Mouse (Mus musculus): ENCODE data around the gene Aldh1l1.
"Not testable (repeated sequence)": the region's sequence is repeated elsewhere in the genome, so short reads cannot be mapped to it uniquely, and the experiment has no call there.

Aldh1l1 gene

DNA sequence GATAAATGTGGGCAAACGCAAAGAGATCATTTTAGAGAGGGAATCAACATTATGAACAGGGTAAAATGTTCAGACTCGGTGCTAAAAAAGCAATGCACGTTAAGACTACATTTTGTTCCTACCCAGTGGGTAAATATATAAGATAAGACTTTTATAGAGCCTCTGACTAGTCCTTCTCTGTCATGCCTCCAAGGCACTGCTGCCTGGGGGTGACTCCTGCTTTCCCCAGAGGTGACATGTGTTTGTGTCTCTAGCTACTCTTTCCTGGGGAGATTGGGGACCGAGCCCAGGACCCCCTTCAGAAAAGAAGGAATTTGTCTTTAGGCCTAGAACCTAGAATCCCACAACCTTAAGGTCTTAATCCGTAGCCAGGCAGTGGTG, 137.2 kb downstream of the Aldh1l1 start:
- no peak for DNase-seq

DNA sequence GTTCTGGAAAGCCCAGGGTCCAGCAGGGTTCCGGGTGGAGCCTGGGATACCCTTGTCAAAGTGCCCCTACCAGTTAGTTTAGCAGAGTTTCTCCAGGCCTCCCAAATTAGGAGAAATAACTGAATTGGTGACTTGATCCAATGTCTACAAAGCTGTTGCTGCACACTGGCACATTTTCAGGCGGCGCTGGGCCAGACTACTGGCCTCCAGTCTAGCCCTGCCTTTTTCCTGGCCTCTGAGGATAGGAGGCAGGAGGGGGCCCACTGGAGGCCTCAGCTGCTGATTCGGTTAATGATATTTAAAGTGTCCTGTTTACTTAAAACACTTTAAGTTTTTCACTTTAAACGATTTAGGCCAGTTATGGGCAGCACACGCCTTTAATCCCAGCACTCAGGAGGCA, 138.0 kb downstream of the Aldh1l1 start:
- DNase-seq = peak; percentile 26 to 27

DNA sequence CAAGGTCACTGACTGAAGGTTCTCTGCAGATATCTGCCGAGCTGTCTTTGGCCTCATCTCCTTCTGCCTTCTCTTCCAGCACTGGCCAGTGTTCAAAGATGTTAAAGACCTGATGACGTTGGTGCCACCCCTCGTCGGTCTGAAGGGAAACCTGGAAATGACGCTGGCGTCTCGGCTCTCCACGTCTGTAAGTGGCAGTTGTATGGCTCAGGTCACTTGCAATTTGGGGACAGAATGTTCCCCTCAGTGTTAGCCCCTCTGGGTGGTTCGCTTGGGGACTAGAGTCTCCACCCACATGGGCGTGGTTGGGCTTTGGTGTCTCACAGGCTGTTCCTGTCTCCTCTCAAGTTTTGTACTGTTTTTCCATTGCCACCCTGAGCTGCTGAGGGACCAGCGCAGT, 138.5 kb downstream of the Aldh1l1 start:
- DNase-seq = no peak

DNA sequence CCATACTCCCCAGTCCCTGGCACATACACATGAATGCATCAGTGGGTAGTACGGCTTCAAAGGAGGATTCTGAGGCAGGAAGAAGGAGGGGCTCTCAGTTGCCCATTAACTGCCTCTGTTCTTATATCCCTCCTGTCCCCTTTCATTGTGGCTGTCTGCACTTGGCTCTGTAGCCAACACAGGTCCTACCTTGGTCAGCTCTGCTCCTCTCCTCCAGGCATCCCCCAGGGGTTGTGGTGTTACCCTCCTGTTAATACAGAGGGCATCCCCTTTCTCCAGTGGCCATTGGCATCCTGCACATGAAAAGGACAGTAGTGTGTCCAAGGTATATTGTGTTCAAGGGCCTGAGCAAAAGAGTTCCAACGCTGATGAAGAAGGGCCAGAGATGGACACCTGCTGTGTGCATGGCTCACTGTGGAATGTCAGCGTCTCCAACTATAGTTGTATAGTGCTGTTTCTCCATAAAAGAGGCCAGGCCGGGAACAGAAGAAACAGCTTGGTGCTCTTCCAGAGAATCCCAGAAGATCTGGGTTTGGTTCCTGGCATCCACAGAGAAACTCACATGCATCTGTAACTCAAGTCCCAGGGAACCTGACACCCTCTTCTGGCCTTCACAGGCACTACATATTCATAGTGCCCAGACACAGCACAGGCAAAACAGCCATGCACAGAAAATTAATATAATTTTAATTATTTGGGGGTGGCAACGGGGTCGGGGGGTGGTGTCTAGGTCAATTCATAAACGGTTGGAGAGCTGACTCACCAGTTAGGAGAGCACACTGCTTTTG, 139.2 kb downstream of the Aldh1l1 start:
- no peak for DNase-seq

DNA sequence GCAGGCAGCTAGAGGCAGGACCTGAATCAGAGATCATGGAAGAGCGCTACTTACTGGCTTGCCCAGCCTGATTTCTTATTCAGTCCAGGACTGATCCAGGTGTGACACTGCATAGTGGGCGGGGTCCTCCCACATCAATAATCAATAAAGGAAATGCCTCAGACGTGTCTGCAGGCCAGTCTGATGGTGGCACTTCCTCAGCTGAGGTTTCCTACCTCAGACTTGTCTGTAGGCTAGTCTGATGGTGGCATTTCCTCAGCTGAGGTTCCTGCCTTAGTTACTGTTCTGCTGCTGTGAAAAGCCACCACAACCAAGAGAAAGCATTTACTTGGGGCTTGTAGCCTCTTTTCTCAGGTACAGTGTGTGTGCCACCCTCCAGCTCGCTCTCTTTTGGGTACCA, 141.3 kb downstream of the Aldh1l1 start:
- DNase-seq = no peak

DNA sequence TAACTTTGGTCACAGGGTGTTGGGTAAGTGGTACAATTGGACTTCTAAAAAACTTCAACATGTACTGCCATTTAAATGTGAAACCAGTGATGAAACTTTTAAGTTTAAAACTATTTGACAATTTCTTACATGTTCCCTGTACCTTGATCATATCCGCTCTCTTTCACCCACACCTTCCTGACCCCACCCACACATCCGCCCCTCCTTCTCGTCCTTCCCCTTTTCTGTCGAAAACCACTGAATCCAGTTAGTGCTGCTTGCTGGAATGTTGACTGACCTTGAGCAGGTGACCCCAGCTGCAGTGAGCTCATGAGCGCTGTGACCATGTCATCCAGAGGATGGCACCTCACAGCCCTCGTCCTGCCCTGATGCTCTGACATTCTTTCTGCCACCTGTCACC, 143.3 kb downstream of the Aldh1l1 start:
- peak in 1 of 2 experiments; percentile 26 for DNase-seq

DNA sequence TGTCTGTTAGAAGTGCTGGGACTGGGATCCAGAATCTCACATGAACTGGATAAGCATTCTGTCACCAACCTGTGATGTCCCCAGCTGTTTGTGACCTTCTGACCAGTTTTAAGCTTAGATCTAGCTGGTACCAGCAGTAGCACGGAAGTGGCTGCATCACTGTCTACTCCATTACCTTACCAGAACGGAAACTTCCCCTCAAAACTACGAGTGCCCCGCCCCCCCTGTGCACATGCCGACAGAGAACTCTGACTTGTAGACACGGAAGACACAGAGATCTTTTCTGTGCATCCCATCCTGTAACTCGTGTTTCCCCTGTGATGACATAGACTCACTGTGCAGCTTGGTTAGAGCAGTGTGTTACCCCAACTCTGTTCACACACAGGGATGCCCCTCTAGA, 144.2 kb downstream of the Aldh1l1 start:
- no peak for DNase-seq

DNA sequence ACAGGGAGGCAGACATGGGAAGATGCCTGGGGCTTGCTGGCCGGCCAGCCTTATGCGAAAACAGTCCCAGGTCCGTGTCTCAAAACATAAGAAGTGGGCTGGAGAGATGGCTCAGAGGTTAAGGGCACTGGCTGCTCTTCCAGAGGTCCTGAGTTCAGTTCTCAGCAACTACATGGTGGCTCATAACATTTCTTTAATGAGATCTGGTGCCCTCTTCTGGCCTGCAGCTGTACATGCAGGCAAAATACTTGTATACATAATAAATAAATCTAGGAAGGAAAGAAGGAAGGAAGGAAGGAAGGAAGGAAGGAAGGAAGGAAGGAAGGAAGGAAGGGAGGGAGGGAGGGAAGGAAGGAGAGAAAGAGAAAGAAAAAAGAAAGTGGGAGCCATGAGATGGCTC, 146.3 kb downstream of the Aldh1l1 start:
- not testable (repeated sequence) for DNase-seq

DNA sequence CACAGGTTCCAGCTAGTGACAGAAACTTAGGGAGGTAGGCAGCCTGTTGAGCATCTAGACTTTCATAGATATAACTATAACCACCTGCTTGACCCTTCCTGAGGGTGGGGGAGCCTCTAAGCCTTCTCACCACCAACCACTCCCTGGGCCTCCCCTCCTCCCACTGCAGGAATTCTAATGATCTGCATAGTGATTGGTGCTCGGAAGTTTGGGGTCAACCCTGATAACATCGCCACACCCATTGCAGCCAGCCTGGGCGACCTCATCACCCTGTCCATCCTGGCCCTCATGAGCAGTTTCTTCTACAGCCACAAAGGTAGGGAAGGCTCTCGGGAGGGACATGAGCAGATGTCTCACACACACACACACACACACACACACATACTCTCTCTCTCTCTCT, 148.9 kb downstream of the Aldh1l1 start:
- no peak for DNase-seq

DNA sequence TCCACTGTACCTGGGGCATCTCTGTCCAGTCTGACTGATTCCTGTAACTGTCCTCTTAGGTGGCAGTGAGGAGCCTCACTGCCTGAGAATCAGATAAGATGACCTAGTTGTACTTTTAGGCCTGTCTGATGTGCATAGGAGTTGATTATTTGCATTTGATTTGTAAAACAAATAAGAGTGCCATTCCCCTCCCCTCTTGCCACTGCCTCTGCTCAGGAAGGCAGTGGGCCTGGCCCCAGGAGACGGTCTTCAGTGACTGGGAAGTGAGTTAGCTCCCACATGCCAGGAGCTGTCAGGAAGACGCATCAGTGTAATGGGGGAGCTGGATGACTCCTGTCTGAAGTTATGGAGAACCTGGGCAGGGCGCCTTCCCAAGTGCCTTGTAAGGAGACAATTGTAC, 149.4 kb downstream of the Aldh1l1 start:
- DNase-seq = no peak

DNA sequence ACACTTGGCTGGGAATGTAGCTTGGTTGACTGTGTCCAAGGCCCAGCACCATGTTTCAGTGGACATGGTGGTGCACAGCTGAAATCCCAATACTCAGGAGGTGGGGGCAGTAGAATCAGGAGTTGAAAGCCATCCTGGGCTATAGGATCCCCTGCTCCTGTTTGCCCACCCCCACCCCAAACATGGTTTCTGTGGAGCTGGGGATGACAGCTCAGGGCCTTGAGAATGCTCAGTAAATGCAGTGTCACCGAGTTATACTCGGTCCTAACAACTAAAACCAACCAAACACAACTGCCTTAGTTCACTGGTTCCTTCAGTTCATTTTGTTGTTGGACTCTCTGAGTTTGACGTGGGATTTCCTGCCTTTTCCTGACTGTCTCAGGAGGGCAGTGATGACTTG, 156.8 kb downstream of the Aldh1l1 start:
- DNase-seq = no peak

DNA sequence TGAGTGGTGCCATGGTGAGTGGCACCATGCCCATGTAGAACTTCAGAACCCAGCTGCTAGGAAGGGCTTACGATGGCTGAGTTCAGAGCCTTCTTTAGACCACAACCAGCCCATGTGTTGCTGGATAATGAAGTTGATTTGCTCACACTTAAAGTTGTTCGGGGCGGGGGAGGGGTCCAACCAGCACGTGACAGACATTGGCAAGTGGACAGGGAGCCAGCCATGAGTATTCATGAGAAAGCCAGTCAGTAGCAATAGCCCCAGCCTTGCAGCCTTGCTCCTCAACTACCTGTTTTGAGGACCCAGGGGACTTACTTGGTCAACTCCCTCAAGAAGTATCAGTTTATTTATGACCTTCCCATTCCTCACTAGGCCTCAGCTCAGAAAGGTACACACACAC, 158.7 kb downstream of the Aldh1l1 start:
- no peak for DNase-seq

DNA sequence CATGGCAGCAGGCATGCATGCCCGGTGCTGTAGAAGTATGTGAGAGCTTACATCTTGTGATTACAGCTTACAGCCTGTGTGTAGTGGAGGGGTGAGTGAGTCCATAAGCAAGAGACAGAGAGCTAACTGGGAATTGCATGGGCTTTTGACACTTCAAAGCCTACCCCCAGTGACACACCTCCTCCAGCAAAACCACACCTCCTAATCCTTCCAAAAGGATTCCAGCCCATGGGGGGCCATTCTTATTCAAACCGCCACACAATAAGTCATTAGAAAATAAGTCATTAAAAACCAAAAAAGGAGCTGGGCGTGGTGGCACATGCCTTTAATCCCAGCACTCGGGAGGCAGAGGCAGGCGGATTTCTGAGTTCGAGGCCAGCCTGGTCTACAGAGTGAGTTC, 162.2 kb downstream of the Aldh1l1 start:
- no peak for DNase-seq

DNA sequence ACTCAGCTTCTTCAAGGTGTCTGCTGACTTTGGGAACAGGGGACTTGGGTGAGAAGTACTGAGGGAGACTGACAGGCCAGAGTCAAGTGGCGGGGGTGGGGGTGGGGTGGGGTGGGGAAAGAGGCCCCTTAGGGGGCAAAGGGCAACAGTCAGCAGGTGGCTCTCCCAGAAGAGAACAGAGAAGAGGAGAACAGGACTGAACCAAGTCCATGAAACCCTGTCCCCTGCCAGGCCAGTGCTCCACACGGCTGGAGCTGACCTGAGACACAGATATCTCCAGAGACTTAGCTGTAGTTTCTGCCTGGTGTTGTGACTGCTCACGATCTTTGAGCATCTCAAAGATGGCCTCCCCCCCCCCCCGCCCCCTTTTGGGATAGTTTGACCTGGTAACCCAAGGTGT, 163.1 kb downstream of the Aldh1l1 start:
- DNase-seq = no peak
